Mouse (Mus musculus) limb, embryonic 12.5 days (tissue): ENCODE results near the gene Fus. TPM values are rescaled to one million over a fixed set of nuclear protein-coding genes. Genes with fewer than 3 reads are reported as not detected.

Experiments
- ATAC-seq: fragments of 200-750 bp; cut with Nextera tagmentation; 2 replicates; pipeline ENCODE4 v1.8.0; 2017; ENCODE audit warnings: low read depth, moderate TSS enrichment; ENCODE audit not compliant: insufficient number of reproducible peaks, insufficient read depth, low FRiP score, low TSS enrichment
- H3K27ac ChIP-seq: fragments of 300-500 bp; sonication (generic); 2 replicates; pipeline ENCODE4 v1.5.1; 2016; ENCODE audit warnings: mild to moderate bottlenecking, moderate library complexity
- H3K27me3 ChIP-seq: fragments of 300-500 bp; sonication (generic); 2 replicates; pipeline ENCODE4 v1.6.1; 2016; ENCODE audit warnings: mild to moderate bottlenecking, moderate library complexity
- H3K36me3 ChIP-seq: fragments of 300-500 bp; sonication (generic); 2 replicates; pipeline ENCODE4 v1.6.1; 2016; ENCODE audit warnings: mild to moderate bottlenecking, moderate library complexity
- H3K4me1 ChIP-seq: fragments of 300-500 bp; sonication (generic); replicated peaks from 2 replicates; pipeline ENCODE4 v1.6.1; 2016
- H3K4me2 ChIP-seq: fragments of 300-500 bp; sonication (generic); 2 replicates; pipeline ENCODE4 v1.6.1; 2016; ENCODE audit warnings: mild to moderate bottlenecking, moderate library complexity
- H3K4me3 ChIP-seq: fragments of 300-500 bp; sonication (generic); replicated peaks from 2 replicates; pipeline ENCODE4 v1.5.1; 2016; ENCODE audit warnings: mild to moderate bottlenecking
- H3K9ac ChIP-seq: fragments of 300-500 bp; sonication (generic); replicated peaks from 2 replicates; pipeline ENCODE4 v1.6.1; 2016; ENCODE audit warnings: mild to moderate bottlenecking, moderate library complexity
- H3K9me3 ChIP-seq: fragments of 300-500 bp; sonication (generic); 2 replicates; pipeline ENCODE4 v1.6.1; 2016; ENCODE audit warnings: mild to moderate bottlenecking, moderate library complexity
- WGBS: fragments of 180-500 bp; shearing (Covaris S2); methylation state at CpG from one replicate; pipeline ENCODE4 v1.1.7; 2016; 5-methylcytosine and 5-hydroxymethylcytosine counted together
- polyA plus RNA-seq: library from polyadenylated mRNA; unstranded; fragments of >200 nt; fragmentation: Nextera tagmentation; extraction: Ambion mirVana; gene quantifications from 2 replicates; pipeline ENCODE4 v1.2.1, GENCODE M21; 2016

Gene Fus
- polyA plus RNA-seq, 1 experiment from 2014 or later, result 605 TPM

DNA sequence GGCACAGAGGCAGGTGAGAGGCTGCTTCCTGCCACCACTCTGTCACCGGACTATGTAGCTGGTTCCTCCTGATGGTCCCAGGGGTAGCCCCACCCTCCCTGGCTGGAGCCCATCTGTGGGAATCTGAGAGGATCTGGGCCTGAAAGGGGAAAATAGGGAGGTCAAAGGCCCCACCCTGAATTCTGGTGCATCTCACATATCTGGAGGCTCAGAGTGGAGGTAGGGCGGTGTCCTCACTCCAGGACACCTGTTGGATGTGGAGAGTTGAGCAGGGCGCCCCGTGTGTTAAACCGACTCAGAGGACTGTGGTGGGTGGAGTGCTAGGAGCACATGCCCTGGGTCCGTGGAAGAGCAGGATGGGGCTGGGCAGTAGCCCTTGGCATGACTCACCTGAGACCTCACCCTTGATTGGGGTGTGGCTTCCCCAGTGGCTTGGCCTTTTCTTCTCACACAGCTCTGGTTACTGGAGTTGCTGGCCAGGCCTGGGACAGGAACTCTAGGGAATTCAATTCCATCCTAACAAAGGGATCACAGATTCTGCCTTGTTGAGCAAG, 20.7 kb upstream of the Fus start, which contains the start of gene Prss36:
Gene Prss36 (minus strand): TSS at position 256 of the 554 bp plus-strand sequence.
- Histone ChIP-seq H3K36me3 (no peaks in the 10 kb centered on the region), H3K9ac (no peak within 1 kb of the TSS), H3K4me3 (no peak within 1 kb of the TSS), H3K27me3 (peaks cover 46% of the 10 kb centered on the region), H3K4me1 (peaks cover 4% of the 10 kb centered on the region; the same call in 1 of the 2 replicates), H3K9me3 (no peaks in the 10 kb centered on the region), H3K27ac (no peak within 1 kb of the TSS), H3K4me2 (no peak within 1 kb of the TSS)
- ATAC-seq, result no peak
- 78% methylated on average over 6 of the region's 6 CpGs for WGBS

DNA sequence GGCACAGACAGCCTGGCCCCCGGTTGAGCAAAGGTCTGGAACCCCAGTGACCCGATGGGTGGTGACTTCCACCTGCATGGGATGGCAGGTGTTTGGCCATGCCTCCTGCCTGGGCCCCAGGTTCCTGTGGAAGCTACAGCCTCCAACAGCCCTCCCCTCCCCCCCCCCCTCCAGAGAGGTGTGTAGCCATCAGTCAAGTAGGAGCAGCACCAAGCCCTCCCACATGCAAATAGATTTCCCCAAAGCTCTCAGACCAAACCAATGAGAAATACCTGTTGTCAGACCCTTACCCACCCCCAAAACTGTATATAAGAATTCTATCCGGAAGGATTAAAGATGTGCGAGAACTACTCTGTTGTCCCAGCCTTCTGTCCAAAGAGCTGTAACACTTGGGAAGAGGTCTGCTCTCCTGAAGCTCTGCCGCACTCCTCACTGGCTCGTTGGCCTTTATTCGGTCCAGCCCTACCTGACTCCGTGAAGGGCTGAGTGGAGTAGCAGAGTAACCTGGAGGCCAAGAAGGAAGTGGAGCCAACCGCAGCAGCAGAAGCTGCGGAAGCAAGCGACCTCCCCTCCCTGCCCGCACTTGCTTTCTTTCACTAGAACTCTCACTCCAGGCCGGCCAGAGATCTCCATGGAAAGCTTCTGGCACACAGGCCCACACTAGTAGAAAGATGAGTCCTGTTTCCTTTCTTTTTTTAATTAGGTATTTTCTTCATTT, 14.2 kb upstream of the Fus start:
- Histone ChIP-seq H3K27ac (no peak overlapping the region), H3K4me1 (no peaks in the 10 kb centered on the region), H3K9ac (no peak overlapping the region), H3K36me3 (no peaks in the 10 kb centered on the region), H3K4me2 (no peak overlapping the region), H3K4me3 (no peak overlapping the region), H3K27me3 (no peaks in the 10 kb centered on the region; the same call in 1 of the 2 replicates), H3K9me3 (no peaks in the 10 kb centered on the region)
- no peak for ATAC-seq
- 40% methylated on average over 13 of the region's 13 CpGs for WGBS

DNA sequence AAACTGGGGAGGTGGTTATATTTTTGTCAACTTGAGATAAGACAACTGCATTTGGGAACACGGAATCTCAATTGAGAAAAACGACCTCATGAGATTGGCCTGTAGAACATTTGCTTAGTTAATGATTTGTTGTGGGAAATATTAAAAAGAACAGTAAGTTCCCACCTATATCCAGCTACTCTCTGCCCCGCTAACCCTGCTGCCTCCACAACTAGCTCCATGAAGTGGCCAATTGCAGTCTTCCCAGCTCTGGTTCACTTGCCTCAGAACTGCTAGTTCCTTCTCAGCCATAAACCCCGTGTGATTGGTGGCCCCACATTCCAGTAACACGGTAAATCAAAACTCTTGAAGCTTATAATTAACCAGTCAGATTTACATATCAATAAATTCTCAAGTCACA, 7.9 kb upstream of the Fus start:
- no peaks in the 10 kb centered on the region for H3K36me3 ChIP-seq
- ATAC-seq, result no peak
- H3K9ac ChIP-seq, result no peak overlapping the region
- no peak overlapping the region for H3K27ac ChIP-seq
- 64% methylated on average over 5 of the region's 5 CpGs for WGBS
- H3K4me2 ChIP-seq, result no peak overlapping the region
- H3K4me3 ChIP-seq, result no peak overlapping the region
- no peaks in the 10 kb centered on the region for H3K27me3 ChIP-seq
- no peaks in the 10 kb centered on the region for H3K9me3 ChIP-seq
- no peaks in the 10 kb centered on the region for H3K4me1 ChIP-seq

DNA sequence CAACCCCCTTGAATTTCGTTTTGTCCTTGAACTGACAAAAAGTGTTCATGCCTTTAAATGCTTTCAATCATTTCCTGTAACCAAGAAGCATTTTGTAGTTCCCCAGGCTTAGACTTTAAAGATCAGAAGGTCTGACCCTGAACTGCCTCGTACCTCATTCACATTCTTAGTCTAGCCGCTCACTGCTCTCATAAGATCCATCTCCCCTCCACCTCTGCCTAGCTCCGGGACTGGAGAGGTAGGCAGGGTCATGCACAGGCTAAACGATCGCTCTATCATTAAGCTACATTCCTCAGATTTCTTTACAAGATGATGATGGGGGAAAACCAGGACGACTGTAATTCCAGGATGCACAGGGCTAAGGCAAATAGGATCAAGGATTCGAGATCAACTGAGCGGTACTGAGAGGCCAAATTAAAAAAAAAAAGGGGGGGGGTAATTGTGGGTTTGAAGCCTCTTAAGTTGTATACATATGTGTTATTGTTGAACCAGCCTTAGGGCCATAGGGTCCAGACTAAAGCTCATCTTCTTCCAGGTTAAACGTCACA, 812 bp upstream of the Fus start:
- H3K9me3 ChIP-seq, result no peaks in the 10 kb centered on the region
- no peaks in the 10 kb centered on the region for H3K27me3 ChIP-seq
- H3K4me3 ChIP-seq, result peak overlapping the region; percentile 93
- 13% methylated on average over 10 of the region's 10 CpGs for WGBS
- peak overlapping the region; percentile 58 for H3K4me2 ChIP-seq
- peaks cover 22% of the 10 kb centered on the region for H3K36me3 ChIP-seq
- H3K4me1 ChIP-seq, result peaks cover 13% of the 10 kb centered on the region
- H3K27ac ChIP-seq, result peak overlapping the region; percentile 98
- ATAC-seq, result peak; percentile 29
- H3K9ac ChIP-seq, result peak overlapping the region; percentile 99

DNA sequence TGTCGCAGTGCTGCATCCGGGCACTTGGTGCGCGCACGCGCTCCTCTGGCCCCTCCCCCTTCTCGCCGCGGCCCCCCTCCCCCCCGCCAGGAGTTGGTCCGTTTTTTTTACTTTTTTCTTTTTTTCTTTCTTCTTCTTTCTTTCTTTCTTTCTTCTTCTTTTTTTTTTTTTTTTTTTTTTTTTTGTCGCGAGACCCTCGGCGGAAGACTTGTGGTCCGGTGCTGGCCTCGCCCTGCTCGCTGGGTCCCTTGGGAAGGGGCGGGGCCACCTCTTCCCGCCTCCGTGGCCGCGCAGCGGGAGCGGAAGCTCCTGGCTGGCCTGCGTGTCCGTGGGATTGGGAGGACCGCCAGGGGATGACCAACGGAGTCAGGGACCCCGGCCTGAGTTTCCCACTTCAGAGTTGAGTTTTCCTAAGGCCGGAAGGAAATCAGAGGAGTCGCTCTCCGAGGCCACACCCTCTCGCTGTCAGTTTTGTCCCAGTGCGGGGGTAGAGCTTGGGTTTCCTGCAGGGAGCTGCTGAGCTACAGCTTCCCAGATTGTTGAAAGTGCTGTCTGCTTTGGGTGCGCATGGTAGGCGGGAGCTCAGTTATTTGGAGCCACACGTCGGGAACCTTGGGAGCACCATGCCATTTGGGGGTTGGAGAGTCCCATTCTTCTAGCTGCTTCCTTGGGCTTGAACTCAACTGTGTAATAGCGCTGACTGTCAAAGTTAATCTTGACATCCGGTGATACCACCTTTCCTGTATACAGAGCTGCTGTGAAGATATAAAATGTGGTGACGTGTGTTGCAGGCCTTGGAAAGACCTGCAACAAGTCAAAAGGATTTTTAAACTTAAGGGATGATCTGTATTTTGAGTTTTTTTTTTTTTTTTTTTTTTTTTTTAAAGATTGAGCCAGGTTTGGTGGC, 918 bp downstream of the Fus start:
- peaks cover 13% of the 10 kb centered on the region for H3K4me1 ChIP-seq
- under 1% methylated on average over 41 of the region's 42 CpGs for WGBS
- peak overlapping the region; percentile 89 for H3K4me2 ChIP-seq
- H3K27me3 ChIP-seq, result no peaks in the 10 kb centered on the region
- H3K9me3 ChIP-seq, result no peaks in the 10 kb centered on the region
- ATAC-seq, result peak; percentile 38; the same call in 1 of the 2 replicates
- H3K9ac ChIP-seq, result peak overlapping the region; percentile 99
- peak overlapping the region; percentile 93 for H3K4me3 ChIP-seq
- peak overlapping the region; percentile 98 for H3K27ac ChIP-seq
- peaks cover 39% of the 10 kb centered on the region for H3K36me3 ChIP-seq

DNA sequence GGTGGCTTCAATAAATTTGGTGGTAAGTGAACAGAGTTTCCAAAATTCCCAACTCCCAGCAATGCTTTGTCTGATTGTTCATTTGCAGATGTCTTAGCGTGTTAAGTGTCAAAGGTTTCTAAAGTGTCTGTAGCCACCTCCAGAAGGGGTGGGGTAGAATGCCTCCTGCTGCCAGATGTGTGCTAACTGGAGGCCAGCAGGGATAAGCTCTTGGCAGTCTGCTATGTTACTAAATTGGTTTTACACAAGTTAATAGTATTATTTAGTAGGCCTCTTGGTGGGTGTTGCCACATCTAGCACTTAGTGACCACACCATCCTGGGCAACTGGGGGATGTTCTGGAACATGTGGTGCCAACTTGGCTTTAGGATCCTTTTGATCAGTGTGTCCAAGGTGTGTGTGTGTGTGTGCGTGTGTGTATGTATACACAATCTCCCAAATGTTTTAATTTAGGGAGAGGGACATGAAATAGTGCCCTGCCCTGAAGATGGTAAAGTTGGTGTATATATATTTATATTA, 7.2 kb downstream of the Fus start:
- no peak overlapping the region for H3K4me2 ChIP-seq
- ATAC-seq, result no peak
- H3K27ac ChIP-seq, result no peak overlapping the region
- no peak overlapping the region for H3K4me3 ChIP-seq
- peaks cover 99% of the 10 kb centered on the region for H3K36me3 ChIP-seq
- H3K4me1 ChIP-seq, result peaks cover 2% of the 10 kb centered on the region
- H3K9me3 ChIP-seq, result no peaks in the 10 kb centered on the region
- no peak overlapping the region for H3K9ac ChIP-seq
- no peaks in the 10 kb centered on the region for H3K27me3 ChIP-seq
- WGBS, result 87% methylated on average over 2 of the region's 2 CpGs

DNA sequence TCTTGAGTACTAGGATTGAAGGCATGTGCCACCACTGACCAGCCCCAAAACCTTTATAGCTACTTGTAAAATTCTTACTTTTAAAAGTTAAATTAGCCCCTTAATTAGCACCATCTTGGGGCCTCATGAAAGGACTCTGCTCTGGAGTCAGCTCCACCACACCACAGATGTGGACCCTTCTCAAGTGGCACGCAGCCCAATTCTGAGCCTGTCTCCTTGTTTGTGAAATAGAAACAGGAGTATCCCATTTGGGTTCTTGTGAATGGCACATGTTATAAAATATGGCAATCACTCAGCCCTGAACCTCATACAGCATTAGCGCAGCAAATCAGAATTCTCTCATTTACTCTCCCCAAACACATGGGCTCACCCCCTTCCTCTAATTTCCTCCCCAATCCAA, 11.6 kb downstream of the Fus start:
- no peak for ATAC-seq
- H3K4me3 ChIP-seq, result no peak overlapping the region
- H3K9me3 ChIP-seq, result no peaks in the 10 kb centered on the region
- H3K4me1 ChIP-seq, result no peaks in the 10 kb centered on the region
- H3K27me3 ChIP-seq, result no peaks in the 10 kb centered on the region
- H3K36me3 ChIP-seq, result peaks cover 99% of the 10 kb centered on the region
- 83% methylated on average over 2 of the region's 2 CpGs for WGBS
- H3K9ac ChIP-seq, result no peak overlapping the region
- H3K27ac ChIP-seq, result no peak overlapping the region
- H3K4me2 ChIP-seq, result no peak overlapping the region

DNA sequence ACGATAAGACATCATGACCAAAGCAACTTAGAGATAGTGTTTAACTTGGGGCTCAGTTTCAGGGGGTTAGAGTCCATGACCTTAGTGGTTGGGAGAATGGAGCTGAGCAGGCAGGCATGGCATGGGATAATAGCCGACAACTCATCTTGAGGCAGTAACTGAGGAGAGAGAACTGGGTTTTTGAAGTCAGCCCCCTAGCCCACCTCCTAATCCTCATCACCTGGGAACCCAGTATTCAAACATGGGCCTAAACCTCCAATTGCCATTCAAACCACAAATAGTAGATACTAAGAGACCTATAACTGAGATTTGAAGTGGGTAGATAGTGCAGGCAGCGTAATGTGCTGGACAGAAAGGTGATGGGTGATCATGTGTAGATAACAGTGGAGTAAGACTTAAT, 13.3 kb downstream of the Fus start:
- WGBS, result 91% methylated on average over 3 of the region's 3 CpGs
- Histone ChIP-seq H3K4me1 (no peaks in the 10 kb centered on the region), H3K9ac (no peak overlapping the region), H3K36me3 (peaks cover 99% of the 10 kb centered on the region), H3K27me3 (no peaks in the 10 kb centered on the region), H3K4me3 (no peak overlapping the region), H3K27ac (no peak overlapping the region), H3K4me2 (no peak overlapping the region), H3K9me3 (no peaks in the 10 kb centered on the region)
- no peak for ATAC-seq

DNA sequence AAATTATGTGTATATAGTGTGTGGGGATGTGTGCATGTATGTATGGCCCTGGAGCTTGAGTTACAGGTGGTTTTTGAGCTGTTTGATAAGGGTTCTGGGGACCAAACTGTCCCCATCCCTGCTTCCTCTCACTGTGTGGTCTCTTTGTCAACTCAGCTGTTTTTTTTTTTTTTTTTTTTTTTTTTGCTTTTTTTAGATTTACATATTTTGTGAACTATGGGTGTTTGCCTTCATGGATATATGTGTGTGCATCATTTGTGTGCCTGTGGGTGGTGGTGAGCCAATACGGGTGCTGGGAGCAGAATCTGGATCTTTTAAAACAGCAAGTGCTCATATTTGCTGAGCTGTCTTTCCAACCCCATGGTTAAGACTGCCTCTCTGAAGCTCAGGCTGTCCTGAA, 21.6 kb downstream of the Fus start:
- Histone ChIP-seq H3K9me3 (no peaks in the 10 kb centered on the region), H3K4me2 (no peak overlapping the region), H3K4me1 (peaks cover 5% of the 10 kb centered on the region; the same call in 1 of the 2 replicates), H3K36me3 (peaks cover 76% of the 10 kb centered on the region), H3K27me3 (no peaks in the 10 kb centered on the region), H3K4me3 (no peak overlapping the region), H3K27ac (no peak overlapping the region), H3K9ac (no peak overlapping the region)
- 100% methylated on average over 1 of the region's 1 CpGs for WGBS
- no peak for ATAC-seq

DNA sequence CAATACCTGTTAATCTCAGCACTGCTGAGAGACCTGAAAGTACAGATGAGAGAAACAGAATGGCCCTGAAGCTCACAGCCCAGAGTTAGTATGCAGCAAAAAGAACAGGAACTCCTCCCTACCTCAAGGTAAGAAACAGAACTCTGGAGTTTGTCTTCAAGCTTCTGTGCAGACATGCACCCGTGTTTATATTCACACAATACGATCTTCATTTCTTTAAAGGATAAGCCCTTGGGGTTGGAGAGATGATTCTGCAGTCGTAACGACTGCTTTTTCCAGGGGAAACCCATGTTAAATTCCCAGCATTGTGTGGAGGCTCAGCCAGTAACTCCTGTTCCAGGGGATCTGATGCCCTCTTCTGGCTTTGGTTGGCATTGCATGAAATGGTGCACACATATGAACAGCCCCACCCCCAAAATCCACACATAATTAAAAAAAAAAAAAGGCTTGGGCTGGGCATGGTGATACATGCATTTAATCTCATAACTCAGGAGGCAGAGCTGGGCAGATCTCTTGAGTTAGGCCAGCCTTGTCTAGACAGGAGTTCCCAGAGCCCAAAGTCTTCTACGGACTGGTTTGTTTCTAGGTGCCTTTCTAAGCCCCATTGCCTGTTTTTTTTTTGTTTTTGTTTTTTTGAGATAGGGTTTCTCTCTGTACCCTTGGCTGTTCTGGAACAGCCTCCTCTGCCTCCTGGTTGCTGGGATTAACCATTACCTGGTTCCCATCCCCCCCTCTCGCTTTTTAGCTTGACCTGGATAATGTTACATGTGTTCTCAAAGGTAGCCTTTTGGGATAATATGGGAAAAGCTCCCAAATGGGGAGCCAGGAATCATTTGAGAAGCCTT, 24.6 kb downstream of the Fus start:
- WGBS, result 49% methylated on average over 6 of the region's 6 CpGs
- H3K4me3 ChIP-seq, result no peak overlapping the region
- H3K9ac ChIP-seq, result no peak overlapping the region
- no peaks in the 10 kb centered on the region for H3K27me3 ChIP-seq
- peaks cover 47% of the 10 kb centered on the region for H3K36me3 ChIP-seq
- peak; percentile 56 for ATAC-seq
- H3K4me2 ChIP-seq, result no peak overlapping the region
- H3K27ac ChIP-seq, result peak overlapping the region; percentile 35; the same call in 1 of the 2 replicates
- H3K4me1 ChIP-seq, result peaks cover 5% of the 10 kb centered on the region; the same call in 1 of the 2 replicates
- H3K9me3 ChIP-seq, result no peaks in the 10 kb centered on the region
